Mouse (Mus musculus) left cerebral cortex, adult 2 months (tissue): ENCODE data around the gene Tef. TPM values are rescaled to one million over a fixed set of nuclear protein-coding genes. Genes with fewer than 3 reads are reported as not detected.
A peak's percentile ranks its signal among the peaks of the same experiment; 100 is the strongest.

Source experiments
- DNase-seq, 2 experiments: peaks; one replicate each; pipeline ENCODE4 v3.0.0; 2021 to 2022; ENCODE audit warnings: low spot score in 2 of 2, mixed read lengths in 1 of 2; ENCODE audit errors: extremely low spot score in 1 of 2
- H3K27ac ChIP-seq: fragments of 200-600 bp; 2 replicates; pipeline ENCODE4 v1.8.1; 2022
- H3K4me3 ChIP-seq: fragments of 200-600 bp; 2 replicates; pipeline ENCODE4 v1.8.1; 2022
- CTCF ChIP-seq: fragments of 200-600 bp; IDR thresholded peaks from 2 replicates; pipeline ENCODE4 v1.8.1; 2022; ENCODE audit warnings: antibody characterized with exemption, mild to moderate bottlenecking, moderate library complexity
- intact Hi-C: fragments of 180-260 bp; cut with DNase I; formaldehyde crosslinking; loops from one replicate; pipeline ENCODE4 v1.15.1; 2025
- total RNA-seq, 2 experiments: library from RNA; stranded (reverse); gene quantifications; 2 replicates each; pipeline ENCODE4 v1.2.3; 2021

The Tef gene
- total RNA-seq, 2 experiments from 2014 or later = 220 to 228 TPM

- peak; percentile 58 to 60 for DNase-seq
- Histone ChIP-seq H3K27ac (peak overlapping the region; percentile 99), H3K4me3 (peak overlapping the region; percentile 65)
- TF ChIP-seq CTCF = no peak
- intact Hi-C loops = loop anchor here (1.0 kb wide), 3 partner anchors 8 to 57 kb away; partner anchors contain the start of gene Tob2
These were observed 725 bp downstream of the Tef start for GRCm38 (mm10) chr15:81802941-81803351.

GRCm38 (mm10) chr15:81803425-81803951 is 1.3 kb downstream of the Tef start:
- no peak for TF ChIP-seq CTCF
- H3K4me3 ChIP-seq = peak overlapping the region; percentile 65

GRCm38 (mm10) chr15:81804172-81804571 is 2.0 kb downstream of the Tef start:
- TF ChIP-seq CTCF = no peak
- peak overlapping the region; percentile 99 for H3K27ac ChIP-seq
- no peak for DNase-seq
- intact Hi-C loops = no loop called here
- H3K4me3 ChIP-seq = peak overlapping the region; percentile 65

More at GRCm38 (mm10) chr15:81803425-81803951, 1.3 kb downstream of the Tef start:
- no peak for DNase-seq
- intact Hi-C loops = loop anchor here (1.0 kb wide), 1 partner anchor 57 kb away; no protein-coding TSS in a partner anchor
- peak overlapping the region; percentile 99 for H3K27ac ChIP-seq

- TF ChIP-seq CTCF = no peak
- Histone ChIP-seq H3K4me3 (no peak overlapping the region; the same call in 1 of the 2 replicates), H3K27ac (peak overlapping the region; percentile 99)
- intact Hi-C loops = no loop called here
- DNase-seq = no peak
These were observed 2.7 kb downstream of the Tef start for GRCm38 (mm10) chr15:81804883-81805282.

GRCm38 (mm10) chr15:81805624-81806023 is 3.4 kb downstream of the Tef start:
- intact Hi-C loops = no loop called here
- H3K4me3 ChIP-seq = no peak overlapping the region
- peak overlapping the region; percentile 40 for H3K27ac ChIP-seq
- DNase-seq = no peak
- no peak for TF ChIP-seq CTCF

GRCm38 (mm10) chr15:81806621-81807404 is 4.6 kb downstream of the Tef start:
- no peak for DNase-seq
- intact Hi-C loops = no loop called here
- H3K4me3 ChIP-seq = no peak overlapping the region
- peak overlapping the region; percentile 8; the same call in 1 of the 2 replicates for H3K27ac ChIP-seq
- no peak for TF ChIP-seq CTCF

- TF ChIP-seq CTCF = no peak
These were observed 6.6 kb downstream of the Tef start for GRCm38 (mm10) chr15:81808799-81809198.

GRCm38 (mm10) chr15:81809550-81809949 is 7.3 kb downstream of the Tef start:
- DNase-seq = no peak
- Histone ChIP-seq H3K4me3 (no peak overlapping the region; the same call in 1 of the 2 replicates), H3K27ac (peak overlapping the region; percentile 99)
- TF ChIP-seq CTCF = no peak
- intact Hi-C loops = no loop called here

More at GRCm38 (mm10) chr15:81808799-81809198, 6.6 kb downstream of the Tef start:
- no peak overlapping the region for H3K27ac ChIP-seq
- intact Hi-C loops = no loop called here
- DNase-seq = no peak
- H3K4me3 ChIP-seq = no peak overlapping the region

- peak; percentile 68 to 74 for DNase-seq
- no peak for TF ChIP-seq CTCF
- intact Hi-C loops = loop anchor here (2.0 kb wide), 2 partner anchors 47 to 65 kb away; partner anchors contain the start of genes Rangap1 and Zc3h7b
- H3K27ac ChIP-seq = peak overlapping the region; percentile 99
- peak overlapping the region; percentile 73 for H3K4me3 ChIP-seq
These were observed 7.9 kb downstream of the Tef start for GRCm38 (mm10) chr15:81810150-81810549.

GRCm38 (mm10) chr15:81810671-81811598 is 8.7 kb downstream of the Tef start:
- intact Hi-C loops = loop anchor here (1.0 to 2.0 kb wide), 3 partner anchors 9 to 66 kb away; partner anchors contain the start of genes Rangap1, Tef and Zc3h7b
- DNase-seq = peak; percentile 95 to 98

GRCm38 (mm10) chr15:81811599-81811996 is 9.4 kb downstream of the Tef start:
- H3K4me3 ChIP-seq = peak overlapping the region; percentile 73
- TF ChIP-seq CTCF = no peak
- no peak for DNase-seq

More at GRCm38 (mm10) chr15:81810671-81811598, 8.7 kb downstream of the Tef start:
- H3K4me3 ChIP-seq = peak overlapping the region; percentile 73
- peak overlapping the region; percentile 99 for H3K27ac ChIP-seq
- TF ChIP-seq CTCF = no peak

More at GRCm38 (mm10) chr15:81811599-81811996, 9.4 kb downstream of the Tef start:
- intact Hi-C loops = loop anchor here (1.0 to 2.0 kb wide), 3 partner anchors 9 to 67 kb away; partner anchors contain the start of genes Rangap1, Tef and Zc3h7b
- peak overlapping the region; percentile 99 for H3K27ac ChIP-seq
